Mouse (Mus musculus) adrenal gland, postnatal 4 days (tissue): ENCODE data around the gene Gsg1. TPM values are rescaled to one million over a fixed set of nuclear protein-coding genes. Genes with fewer than 3 reads are reported as not detected.

Experiments
- DNase-seq, 2 experiments: peaks; one replicate each; pipeline ENCODE4 v3.0.0; 2021 to 2022; ENCODE audit warnings: low spot score in 2 of 2, mixed read lengths in 2 of 2
- total RNA-seq, 2 experiments: library from RNA; stranded (reverse); gene quantifications; 2 replicates each; pipeline ENCODE4 v1.2.3; 2021

The Gsg1 gene
- total RNA-seq, 2 experiments from 2014 or later = not detected

GRCm38 (mm10) chr6:135262565-135262964 lies 8.4 kb upstream of the Gsg1 start:
- no peak for DNase-seq

GRCm38 (mm10) chr6:135261124-135261523 lies 7.0 kb upstream of the Gsg1 start:
- DNase-seq = no peak

GRCm38 (mm10) chr6:135260435-135260834 lies 6.3 kb upstream of the Gsg1 start:
- no peak for DNase-seq

- DNase-seq = peak; percentile 55
Observed at GRCm38 (mm10) chr6:135252728-135253077, 1.4 kb downstream of the Gsg1 start.

- DNase-seq = no peak
Observed at GRCm38 (mm10) chr6:135251849-135252727, 2.1 kb downstream of the Gsg1 start.

- DNase-seq = no peak
Observed at GRCm38 (mm10) chr6:135250926-135251699, 3.0 kb downstream of the Gsg1 start.

GRCm38 (mm10) chr6:135249846-135250531 lies 4.2 kb downstream of the Gsg1 start:
- peak; percentile 29 to 39 for DNase-seq

- DNase-seq = no peak
Observed at GRCm38 (mm10) chr6:135247861-135248260, 6.3 kb downstream of the Gsg1 start.

GRCm38 (mm10) chr6:135245586-135245985 lies 8.6 kb downstream of the Gsg1 start:
- DNase-seq = no peak

- no peak for DNase-seq
Observed at GRCm38 (mm10) chr6:135240361-135240760, 13.8 kb downstream of the Gsg1 start.

GRCm38 (mm10) chr6:135238211-135238610 lies 15.9 kb downstream of the Gsg1 start:
- no peak for DNase-seq

GRCm38 (mm10) chr6:135237326-135237725 lies 16.8 kb downstream of the Gsg1 start:
- DNase-seq = no peak

- no peak for DNase-seq
Observed at GRCm38 (mm10) chr6:135236576-135236975, 17.6 kb downstream of the Gsg1 start.

- no peak for DNase-seq
Observed at GRCm38 (mm10) chr6:135235742-135236141, 18.4 kb downstream of the Gsg1 start.

GRCm38 (mm10) chr6:135232443-135233182 lies 21.5 kb downstream of the Gsg1 start:
- no peak for DNase-seq

- DNase-seq = no peak
Observed at GRCm38 (mm10) chr6:135230586-135230985, 23.6 kb downstream of the Gsg1 start.

- no peak for DNase-seq
Observed at GRCm38 (mm10) chr6:135228465-135228941, 25.6 kb downstream of the Gsg1 start.

- DNase-seq = no peak
Observed at GRCm38 (mm10) chr6:135223786-135224416, 30.2 kb downstream of the Gsg1 start.

- no peak for DNase-seq
Observed at GRCm38 (mm10) chr6:135219916-135220315, 34.2 kb downstream of the Gsg1 start.

GRCm38 (mm10) chr6:135218330-135218729 lies 35.8 kb downstream of the Gsg1 start:
- DNase-seq = no peak
